Mouse (Mus musculus): ENCODE data around the gene Card14.

Gene Card14

DNA sequence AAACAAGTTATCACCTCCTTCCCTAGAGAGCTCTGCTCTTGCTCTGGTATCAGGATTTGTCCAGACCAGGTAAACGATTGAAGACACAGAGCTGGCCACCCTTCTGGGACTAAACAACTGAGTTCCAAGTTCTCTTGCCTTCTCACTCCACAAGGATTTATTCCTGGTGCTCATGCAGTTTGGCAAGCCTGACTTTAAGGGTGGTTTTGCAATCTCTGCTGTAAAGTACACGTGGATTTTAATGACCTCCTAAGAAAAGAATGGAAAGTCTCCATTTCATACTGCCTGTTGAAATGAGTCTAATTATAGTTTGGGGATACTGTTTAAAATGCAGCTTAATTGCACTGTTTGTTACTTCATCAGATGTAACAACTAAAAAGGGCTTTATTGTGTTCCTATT is 6.6 kb upstream of the Card14 start:
- no peak for DNase-seq (ENCODE audit: low read depth, low spot score)

DNA sequence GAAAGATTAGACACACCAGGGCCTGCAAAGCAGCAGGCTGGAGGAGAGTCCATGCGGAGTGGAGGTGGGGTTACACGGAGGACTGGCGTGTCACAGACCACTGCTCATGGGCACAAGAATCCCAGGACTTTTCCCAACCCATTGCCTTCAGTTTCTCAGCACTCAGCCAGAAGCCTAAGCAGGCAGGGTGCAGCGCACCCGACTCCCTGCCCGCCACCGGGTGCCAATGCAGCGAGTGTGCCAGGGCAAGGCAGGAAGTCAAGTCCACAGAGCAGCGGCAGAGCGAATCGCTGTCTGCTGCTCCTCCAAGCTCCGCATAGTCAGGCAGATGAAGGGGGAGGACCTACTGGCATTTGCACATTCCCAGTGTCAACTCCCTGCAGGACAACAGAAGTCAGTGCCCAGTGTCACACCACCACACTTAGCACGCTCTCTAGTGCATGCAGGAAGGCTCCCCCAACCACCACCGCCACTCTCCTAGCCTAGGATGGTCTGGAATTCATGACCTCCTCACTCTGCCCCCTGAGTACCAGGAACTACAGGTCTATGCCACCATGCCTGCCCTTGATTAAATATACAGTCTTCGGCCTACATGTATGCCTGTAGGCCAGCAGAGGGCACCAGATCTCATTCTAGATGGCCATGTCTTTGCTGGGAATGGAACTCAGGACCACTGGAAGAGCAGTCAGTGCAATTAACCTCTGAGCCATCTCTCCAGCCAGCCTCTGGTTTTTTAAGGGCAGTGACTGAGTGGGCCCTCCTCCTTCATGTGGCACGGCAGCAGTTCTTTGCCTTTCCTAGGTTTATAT is 2.5 kb upstream of the Card14 start:
- peak; percentile 79 for DNase-seq (ENCODE audit: low read depth, low spot score)

DNA sequence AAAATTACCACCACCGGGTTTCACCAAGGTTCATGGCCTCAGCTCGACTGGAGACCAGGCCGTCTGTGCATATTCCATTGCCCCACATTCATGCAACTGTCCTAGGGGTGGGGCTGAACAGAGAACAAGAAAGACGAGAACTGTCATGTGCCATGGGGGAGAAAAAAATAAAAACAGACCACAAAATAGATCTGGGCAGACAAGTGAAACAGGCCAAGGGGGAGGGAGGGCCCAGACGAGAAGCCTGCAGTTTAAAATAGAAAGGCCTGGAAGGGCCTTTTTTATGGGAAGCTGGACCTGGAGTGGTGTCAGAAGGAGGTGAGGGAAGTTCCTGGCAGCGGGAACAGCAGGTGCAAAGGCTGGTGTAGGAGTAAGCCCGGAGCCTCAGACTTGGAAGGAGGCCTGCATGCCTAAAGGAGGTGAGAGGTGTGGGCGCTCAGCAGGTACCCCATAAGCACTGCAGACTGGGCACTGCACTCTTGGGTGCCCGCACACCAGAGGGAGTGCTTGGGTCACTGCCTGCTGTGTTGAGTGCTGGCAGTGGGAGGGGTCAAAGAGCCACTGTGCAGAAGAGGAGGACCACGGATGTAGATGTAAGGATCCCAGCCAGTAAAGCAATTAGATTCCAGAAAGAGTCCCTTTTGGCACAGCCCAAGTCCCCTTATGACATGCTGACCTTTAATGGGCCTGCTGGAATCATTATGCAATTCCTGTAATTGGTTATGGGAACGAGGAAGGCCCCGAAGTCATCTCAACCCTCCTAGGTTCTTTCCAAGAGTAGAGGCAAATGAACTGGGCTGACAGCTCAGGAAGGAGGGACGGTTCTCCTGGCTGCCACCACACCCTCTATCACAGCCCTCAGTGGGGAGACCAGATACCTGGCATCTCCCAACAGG is 558 bp upstream of the Card14 start:
- DNase-seq (ENCODE audit: low read depth, low spot score): no peak

DNA sequence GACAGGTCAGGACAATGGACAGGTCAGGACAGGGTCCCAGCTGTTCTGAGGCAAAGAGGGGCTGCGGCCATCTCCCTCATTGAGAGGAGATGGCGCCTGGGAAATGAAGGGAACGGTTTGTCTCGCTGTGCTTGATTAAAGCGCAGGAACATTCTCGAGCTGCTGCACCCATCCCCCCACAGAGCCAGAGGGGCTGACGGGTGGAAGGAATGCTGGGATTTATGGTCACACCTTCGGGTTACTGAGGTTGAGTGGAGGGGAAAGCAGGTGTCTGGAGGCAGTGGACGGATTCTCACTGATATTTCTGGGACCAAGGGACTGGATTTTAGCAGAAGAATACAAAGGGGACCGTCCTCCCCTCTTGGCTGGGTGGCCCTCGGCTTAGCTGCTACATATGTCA is 348 bp downstream of the Card14 start:
- no peak for DNase-seq (ENCODE audit: low read depth, low spot score)

DNA sequence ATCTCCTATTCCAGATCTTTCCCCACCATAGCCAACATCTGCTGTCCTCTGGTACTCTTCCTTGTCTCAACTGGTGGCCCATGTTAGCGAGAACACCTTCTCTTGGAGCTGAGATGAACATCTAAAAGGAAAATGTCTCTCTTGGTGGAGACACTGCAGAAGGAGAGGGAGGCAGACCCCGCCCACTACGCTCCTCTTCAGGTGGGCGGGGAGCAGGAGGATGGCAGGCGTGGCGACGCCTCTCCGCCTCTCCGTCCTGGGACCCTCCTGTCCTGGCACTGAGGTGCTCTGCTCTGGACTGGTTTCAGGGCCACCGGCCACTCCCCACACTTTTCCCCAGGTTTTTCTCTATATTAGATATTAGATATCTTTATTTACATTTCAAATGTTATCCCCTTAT is 3.1 kb downstream of the Card14 start:
- DNase-seq (ENCODE audit: low read depth, low spot score): no peak

DNA sequence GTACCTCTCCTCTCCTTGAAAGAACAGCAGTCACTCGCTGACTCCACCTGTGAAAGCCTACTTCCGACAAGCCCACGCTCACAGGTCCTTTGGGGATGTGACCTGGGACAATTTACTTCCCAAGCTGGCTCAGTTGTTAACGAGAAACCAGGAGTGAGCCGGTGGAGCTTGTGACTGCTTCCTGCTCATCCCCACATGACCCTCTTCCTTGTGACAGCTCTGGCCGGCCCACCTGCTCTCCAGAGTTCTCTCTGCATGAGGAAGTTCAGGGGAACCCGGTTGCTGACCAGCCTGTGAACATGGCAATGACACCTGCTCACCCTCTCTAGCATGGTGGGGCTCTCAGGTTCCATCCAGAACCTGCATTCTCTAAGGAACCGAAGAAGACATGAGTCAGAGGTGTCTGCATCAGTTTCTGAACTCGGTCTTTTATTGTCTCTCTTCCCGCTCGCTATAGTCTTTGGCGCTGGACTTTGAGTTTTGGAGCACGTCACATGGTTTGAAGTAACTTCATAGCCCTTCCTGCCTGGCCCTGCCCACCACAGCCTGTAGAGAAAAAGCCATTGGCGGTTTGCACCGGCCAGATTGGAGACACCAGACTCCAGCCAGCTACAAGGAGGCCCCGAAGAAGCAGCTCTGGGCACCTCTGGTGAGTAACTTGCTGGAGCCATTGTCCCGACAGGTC is 6.8 kb downstream of the Card14 start:
- no peak for DNase-seq (ENCODE audit: low read depth, low spot score)

DNA sequence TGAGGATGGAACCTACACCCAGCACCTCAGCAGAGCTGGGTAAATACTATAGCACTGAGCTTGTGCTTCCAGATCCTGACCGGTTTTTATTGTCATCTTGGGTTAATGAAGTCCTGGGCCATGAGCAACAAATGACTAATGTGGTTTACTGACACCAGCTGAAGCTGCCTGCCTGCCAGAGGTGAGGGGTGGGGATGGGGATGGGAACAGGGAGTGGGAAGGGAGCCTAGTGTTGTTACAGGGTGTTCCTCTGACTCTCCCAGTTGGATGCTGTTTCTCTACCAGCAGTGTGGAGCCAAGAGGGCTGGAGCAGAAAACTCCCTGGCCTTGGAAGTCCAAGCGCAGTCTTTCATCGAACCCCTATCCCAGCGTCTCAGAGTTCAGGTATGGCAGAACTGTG is 9.2 kb downstream of the Card14 start:
- no peak for DNase-seq (ENCODE audit: low read depth, low spot score)

DNA sequence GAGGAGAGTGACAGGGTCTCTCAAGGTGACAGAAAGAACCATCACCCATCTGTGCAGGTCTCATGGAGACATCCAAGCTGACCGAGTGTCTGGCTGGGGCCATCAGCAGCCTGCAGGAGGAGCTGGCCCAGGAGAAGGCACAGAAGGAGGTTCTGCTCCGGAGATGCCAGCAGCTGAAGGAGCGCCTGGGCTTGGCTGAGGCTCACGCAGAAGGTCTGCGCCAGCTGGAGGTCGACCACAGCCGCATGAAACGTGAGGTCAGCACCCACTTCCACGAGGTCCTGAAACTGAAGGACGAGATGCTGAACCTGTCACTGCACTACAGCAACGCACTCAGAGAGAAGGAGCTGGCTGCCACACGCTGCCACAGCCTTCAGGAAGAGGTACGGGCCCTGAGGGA is 15.0 kb downstream of the Card14 start:
- DNase-seq (ENCODE audit: low read depth, low spot score): no peak

DNA sequence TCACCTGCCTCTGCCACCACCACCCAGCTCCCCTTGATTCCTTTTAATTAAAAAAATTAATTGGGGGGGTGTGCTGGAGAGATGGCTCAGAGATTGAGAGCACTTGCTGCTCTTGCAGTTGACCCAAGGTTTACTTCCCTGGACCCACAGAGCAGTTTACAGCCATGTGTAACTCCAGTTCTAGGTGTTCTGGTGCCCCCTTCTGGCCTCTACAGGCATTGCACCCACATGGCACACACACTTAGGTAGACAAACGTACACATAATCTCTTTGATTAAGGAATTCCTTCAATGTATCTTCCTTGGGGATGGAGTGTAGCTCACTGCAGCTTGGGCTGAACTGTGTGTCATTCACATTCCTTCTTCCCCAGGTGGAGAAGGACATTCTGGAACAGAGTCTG is 17.5 kb downstream of the Card14 start:
- DNase-seq (ENCODE audit: low read depth, low spot score): no peak

DNA sequence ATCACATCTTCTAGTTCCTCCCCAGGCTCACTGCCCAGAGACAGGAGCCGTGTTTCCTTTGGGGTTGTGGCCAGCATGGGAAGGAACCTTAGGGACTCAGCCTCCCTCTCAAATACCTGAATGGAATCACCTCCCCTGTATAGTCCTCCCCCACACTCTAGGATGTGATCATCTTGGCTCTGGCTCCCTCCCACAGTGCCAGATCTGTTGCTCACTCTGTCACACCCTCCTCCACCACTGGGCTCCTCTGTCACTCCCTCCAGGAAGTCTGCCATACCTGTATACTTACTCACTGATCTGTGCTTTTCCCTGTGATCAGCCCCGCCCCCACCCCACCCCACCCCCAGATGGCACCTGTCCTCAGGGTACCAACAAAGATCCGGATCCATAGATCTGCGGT is 23.0 kb downstream of the Card14 start:
- DNase-seq (ENCODE audit: low read depth, low spot score): no peak

DNA sequence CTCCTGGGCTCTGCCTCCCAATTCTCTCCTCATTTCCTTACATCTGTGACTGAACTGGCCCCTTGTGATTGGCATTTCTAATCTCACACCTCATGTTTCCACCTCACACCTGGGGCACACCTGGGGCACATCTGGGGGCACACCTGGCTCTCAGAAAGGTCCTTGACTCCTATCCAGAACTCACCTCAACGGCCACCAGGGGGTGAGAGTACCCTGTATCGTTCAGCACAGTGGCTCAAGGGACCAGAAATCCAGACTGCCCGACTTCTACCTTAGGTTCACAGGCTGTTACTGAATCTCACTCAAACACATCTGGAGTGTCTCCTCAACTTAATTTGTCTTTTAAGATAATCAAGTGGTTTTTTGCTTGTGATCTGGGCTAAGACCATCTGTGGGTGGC is 24.4 kb downstream of the Card14 start:
- no peak for DNase-seq (ENCODE audit: low read depth, low spot score)

DNA sequence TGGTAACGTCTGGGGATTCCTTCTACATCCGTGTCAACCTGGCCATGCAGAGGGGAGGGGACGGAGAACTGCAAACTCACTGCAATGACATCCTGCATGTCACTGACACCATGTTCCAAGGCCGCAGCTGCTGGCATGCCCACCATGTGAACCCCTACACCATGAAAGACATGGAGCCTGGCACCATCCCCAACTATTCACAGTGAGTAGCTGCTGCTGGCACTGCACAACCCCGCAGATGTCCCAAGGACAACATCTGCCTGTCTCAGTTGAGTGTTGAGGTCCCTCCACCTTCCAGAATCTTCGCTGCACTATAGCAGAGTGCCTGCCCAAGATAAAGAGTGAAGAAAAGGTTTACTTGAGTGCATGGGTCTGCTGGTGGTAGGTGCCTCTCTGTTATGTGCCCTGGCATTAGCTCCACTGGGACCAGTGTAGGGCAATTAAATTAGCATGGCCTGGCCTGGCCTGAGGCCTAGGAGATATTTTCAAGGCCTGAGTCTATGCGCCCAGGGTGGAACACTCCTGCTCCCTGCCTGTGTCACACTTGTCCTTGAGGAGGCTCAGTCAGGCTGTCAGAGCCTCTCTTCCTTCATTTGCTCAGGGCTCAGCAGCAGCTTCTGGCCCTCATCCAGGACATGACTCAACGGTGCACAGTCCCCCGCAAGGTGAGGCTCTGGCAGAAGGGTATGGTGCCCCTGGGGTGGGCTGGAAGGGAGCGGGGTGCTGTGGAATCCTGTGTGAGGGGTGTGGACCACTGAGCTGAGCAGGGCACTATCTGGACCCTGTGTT is 30.9 kb downstream of the Card14 start:
- DNase-seq (ENCODE audit: low read depth, low spot score): no peak

DNA sequence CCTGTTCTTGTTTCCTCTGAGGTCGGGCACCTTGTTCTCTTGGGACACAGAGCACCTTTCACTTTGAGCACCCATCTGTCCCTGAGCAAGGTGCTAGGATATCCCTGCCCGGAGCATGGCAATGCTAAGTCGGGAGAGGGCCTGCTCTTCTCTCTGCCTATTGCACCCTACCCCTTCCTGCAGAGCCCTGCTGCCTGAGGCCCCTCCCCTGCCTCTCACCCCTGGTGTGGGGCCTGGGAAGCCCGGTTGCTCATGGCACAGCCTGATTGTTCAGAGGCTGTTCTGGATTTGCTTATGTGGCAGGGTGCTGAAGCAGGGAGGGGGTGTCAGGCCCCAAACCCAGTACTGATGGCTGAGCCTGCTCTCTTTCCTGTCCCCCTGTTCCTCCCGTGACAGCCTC is 31.6 kb downstream of the Card14 start:
- no peak for DNase-seq (ENCODE audit: low read depth, low spot score)

DNA sequence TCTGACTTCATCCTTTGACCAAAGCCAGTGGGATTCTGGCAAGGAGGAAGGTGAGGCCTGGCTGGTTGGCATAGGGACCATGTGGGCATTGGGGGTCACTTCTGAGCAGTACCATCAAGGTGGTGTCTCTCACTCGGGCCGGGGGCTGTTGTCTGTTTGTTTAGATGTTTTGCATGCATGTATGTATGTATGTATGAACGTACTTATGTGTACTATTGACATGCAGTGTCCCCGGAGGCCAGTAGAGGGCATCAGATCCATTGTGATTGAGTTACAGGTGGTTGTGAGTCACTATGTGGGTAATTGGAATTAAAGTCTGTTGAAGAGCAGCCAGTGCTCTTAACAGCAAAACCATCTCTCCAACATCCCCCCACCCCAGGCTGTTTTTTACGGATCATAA is 32.1 kb downstream of the Card14 start:
- DNase-seq (ENCODE audit: low read depth, low spot score): peak; percentile 45

DNA sequence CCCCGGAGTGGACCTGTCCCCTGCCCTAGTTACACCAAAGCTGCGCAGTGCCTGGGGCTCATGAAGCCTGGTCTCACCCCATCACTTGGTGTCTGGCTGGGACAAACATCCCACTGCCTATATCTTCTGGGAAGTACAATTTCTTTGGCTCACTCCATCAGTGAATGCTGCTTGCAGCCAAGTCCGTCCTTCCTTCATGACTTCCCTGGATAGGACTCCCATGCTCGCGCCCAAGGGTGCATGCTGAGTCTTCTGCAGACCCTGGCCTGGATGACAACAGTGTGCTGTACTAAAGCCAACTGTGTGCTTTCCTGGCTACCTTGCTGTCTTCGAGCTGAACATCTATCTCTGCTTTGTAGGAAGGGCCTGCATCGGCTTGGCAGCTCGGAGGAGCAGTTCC is 36.6 kb downstream of the Card14 start:
- DNase-seq (ENCODE audit: low read depth, low spot score): no peak

DNA sequence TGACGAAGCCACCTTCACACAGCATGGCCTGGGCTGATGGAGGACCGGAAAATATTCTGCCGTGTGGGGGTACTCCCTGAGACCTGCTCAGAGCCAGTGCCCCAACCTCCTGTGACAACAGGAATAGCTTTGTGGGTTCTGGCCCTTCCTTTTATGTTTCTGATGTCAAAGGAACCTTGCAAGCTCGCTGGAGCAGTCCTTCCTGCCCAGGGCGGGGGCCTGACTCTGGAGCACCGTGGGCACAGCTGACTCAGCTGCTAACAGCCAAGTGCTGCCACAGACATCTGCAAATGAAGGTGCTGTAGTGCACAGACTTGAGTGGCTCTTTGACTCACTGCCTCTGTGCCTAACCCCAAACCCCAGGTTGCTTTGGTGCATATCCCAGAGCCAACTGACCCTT is 37.3 kb downstream of the Card14 start:
- no peak for DNase-seq (ENCODE audit: low read depth, low spot score)

DNA sequence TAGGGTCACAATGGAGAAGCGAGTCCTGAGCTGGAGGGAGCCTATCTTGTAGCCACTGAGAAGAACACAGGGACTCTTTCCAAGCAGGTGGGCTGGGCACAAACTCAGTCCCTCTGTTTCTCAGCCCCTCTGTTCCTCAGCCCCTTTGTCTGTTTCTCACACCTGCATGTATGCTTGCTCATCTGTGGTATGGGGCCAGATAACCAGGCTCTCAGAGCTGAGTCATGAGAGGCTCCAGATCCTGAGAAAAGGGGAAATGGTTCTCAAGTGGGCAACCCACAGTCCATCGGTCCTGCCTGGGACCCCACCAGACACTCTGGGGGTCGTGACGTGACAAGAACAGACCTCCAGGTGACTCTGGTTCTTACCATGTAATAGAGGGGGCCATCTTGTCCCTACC is 39.6 kb downstream of the Card14 start:
- no peak for DNase-seq (ENCODE audit: low read depth, low spot score)

DNA sequence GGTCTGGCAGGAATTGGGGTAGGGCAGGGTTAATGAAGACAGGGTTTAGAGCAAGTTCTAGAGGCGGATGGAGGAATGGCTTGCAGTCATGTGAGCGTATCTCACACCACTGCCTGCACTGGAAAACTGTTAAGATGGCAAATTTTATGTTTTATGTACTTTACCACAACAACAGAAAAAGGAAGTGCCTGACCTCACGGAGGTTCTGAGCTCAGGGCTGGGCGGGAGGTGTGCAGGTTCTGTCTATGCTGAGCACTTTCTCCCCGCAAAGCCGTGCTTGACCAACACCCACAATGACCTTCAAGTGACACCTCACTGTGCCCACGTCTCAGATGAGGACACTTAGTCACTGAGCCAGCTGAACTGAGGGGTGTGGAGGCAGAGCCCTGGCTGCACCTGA is 44.5 kb downstream of the Card14 start:
- no peak for DNase-seq (ENCODE audit: low read depth, low spot score)

DNA sequence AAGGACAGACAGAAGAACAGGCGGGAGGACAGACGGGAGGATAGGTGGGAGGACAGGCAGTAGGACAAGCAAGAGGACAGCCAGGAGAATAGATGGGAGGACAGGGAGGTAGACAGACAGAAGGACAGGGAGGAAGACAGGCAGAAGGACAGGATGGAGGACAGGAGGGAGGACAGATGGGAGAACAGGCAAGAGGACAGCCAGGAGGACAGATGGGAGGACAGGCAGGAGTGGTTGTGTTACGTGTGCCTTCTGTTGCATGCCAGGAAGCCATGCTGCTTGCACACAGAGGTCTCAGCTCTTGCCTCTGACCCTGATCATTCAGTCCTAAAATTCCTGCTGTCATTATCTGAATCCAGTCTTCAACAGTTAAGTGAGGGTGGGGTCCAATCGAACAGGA is 46.4 kb downstream of the Card14 start:
- no peak for DNase-seq (ENCODE audit: low read depth, low spot score)

DNA sequence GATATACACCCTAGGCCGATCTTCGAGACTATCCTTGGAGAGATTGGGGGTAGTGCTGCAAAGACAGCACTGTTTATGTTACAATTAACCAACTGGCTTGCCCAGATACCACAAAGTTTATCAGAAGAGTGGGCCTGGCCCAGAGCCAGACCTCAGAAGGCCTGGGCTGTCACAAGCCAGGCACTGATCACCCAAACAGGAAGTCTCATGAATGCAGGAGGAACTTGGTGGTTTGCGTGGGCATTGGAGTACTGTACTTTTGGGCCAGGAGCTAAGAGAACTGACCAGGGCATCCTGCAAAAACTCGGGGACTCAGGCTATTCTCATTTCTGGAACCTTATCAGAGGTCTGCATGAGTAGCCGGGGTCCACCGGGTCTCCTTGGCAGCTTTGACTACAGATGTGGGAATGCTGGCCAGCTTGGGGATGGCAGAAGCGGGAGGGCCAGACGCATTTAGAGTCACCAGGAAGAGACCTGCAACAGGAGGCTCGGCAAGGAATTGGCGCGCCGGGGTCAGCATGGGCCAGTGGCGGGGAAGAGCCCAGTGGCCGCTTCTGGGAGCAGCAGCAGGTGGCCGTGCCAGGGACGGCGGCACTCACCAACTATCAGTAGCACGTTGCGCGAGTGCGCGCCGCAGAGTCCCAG is 47.4 kb downstream of the Card14 start:
- no peak for DNase-seq (ENCODE audit: low read depth, low spot score)
